Mouse (Mus musculus) CH12.LX (cell line): Measurements from ENCODE around the gene Suds3. TPM values are rescaled to one million over a fixed set of nuclear protein-coding genes. Genes with fewer than 3 reads are reported as not detected.

Experiments
- DNase-seq: peaks from one replicate; pipeline ENCODE4 v3.0.0-alpha.2; 2013; ENCODE audit errors: extremely low read depth
- H3K27ac ChIP-seq: 2 replicates; pipeline ENCODE4 v1.5.1; 2012; ENCODE audit warnings: low read depth, mild to moderate bottlenecking, control low read depth, moderate library complexity; ENCODE audit not compliant: insufficient read depth
- H3K27me3 ChIP-seq: replicated peaks from 2 replicates; pipeline ENCODE3; 2012; ENCODE audit warnings: inconsistent platforms
- H3K36me3 ChIP-seq, 2 experiments: replicated peaks in 1 of 2; 2 replicates each; pipeline versions ENCODE3 to v1.6.1; 2012; ENCODE audit warnings: inconsistent platforms in 1 of 2, low read length in 1 of 2, mild to moderate bottlenecking in 1 of 2, mixed read lengths in 1 of 2, moderate library complexity in 1 of 2; ENCODE audit not compliant: control insufficient read depth in 1 of 2, insufficient read depth in 1 of 2
- H3K4me1 ChIP-seq, 2 experiments: 2 replicates each; pipeline ENCODE4 v1.6.1; 2012; ENCODE audit warnings: inconsistent platforms in 1 of 2, moderate library complexity in 1 of 2; ENCODE audit not compliant: insufficient read depth in 2 of 2, control insufficient read depth in 1 of 2
- H3K4me2 ChIP-seq: 2 replicates; pipeline ENCODE4 v1.6.1; 2012; ENCODE audit warnings: low read depth, mild to moderate bottlenecking, control low read depth; ENCODE audit not compliant: poor library complexity, insufficient read depth, severe bottlenecking
- H3K4me3 ChIP-seq, 3 experiments: fragments of 150-350 bp in 1 of 3; sonication (generic) in 1 of 3; replicated peaks in 1 of 3; 2 replicates each; pipeline versions ENCODE3 to v1.5.1; 2011 to 2012; ENCODE audit warnings: low read depth in 2 of 3, low read length in 2 of 3, mild to moderate bottlenecking in 2 of 3, moderate library complexity in 2 of 3, control low read depth in 1 of 3, improper control_type of control experiment in 1 of 3, inconsistent platforms in 1 of 3, mixed read lengths in 1 of 3; ENCODE audit not compliant: poor library complexity in 1 of 3
- H3K79me2 ChIP-seq: replicated peaks from 2 replicates; pipeline ENCODE4 v1.6.1; 2012; ENCODE audit warnings: mild to moderate bottlenecking, moderate library complexity; ENCODE audit not compliant: control insufficient read depth, poor library complexity, insufficient read depth, severe bottlenecking; ENCODE audit errors: extremely low read depth
- H3K9ac ChIP-seq: 2 replicates; pipeline ENCODE4 v1.6.1; 2012; ENCODE audit warnings: low read depth, mild to moderate bottlenecking, control low read depth, moderate library complexity; ENCODE audit not compliant: insufficient read depth
- H3K9me3 ChIP-seq: replicated peaks from 2 replicates; pipeline ENCODE3; 2012; ENCODE audit warnings: low read length, inconsistent platforms, mixed read lengths
- BHLHE40 ChIP-seq: IDR thresholded peaks from 2 replicates; pipeline ENCODE4 v1.6.1; 2011; ENCODE audit warnings: mild to moderate bottlenecking, low read depth, low read length, improper control_type of control experiment
- CTCF ChIP-seq, 2 experiments: IDR thresholded peaks in 1 of 2; conservative IDR thresholded peaks in 1 of 2; 2 replicates each; pipeline ENCODE4 v1.5.1; 2011 to 2012; ENCODE audit warnings: low read depth in 2 of 2, low read length in 2 of 2, improper control_type of control experiment in 1 of 2, inconsistent platforms in 1 of 2, mild to moderate bottlenecking in 1 of 2, moderate library complexity in 1 of 2
- E2F4 ChIP-seq: IDR thresholded peaks from 2 replicates; pipeline ENCODE4 v1.6.1; 2011; ENCODE audit warnings: low read depth, low read length, improper control_type of control experiment; ENCODE audit not compliant: insufficient replicate concordance
- ELF1 ChIP-seq: IDR thresholded peaks from 2 replicates; pipeline ENCODE4 v1.6.1; 2014; ENCODE audit warnings: low read depth, mild to moderate bottlenecking, inconsistent platforms, low read length, improper control_type of control experiment
- EP300 ChIP-seq: IDR thresholded peaks from 2 replicates; pipeline ENCODE4 v1.6.1; 2011; ENCODE audit warnings: low read length, improper control_type of control experiment
- ETS1 ChIP-seq: conservative IDR thresholded peaks from 2 replicates; pipeline ENCODE4 v1.6.1; 2012; ENCODE audit warnings: low read depth, mild to moderate bottlenecking, inconsistent platforms, low read length, improper control_type of control experiment, moderate library complexity
- HCFC1 ChIP-seq: IDR thresholded peaks from 2 replicates; pipeline ENCODE4 v1.6.1; 2012; ENCODE audit warnings: low read depth, mild to moderate bottlenecking, inconsistent platforms, low read length, improper control_type of control experiment
- IRF4 ChIP-seq: IDR thresholded peaks from 2 replicates; pipeline ENCODE4 v1.6.1; 2014; ENCODE audit warnings: low read depth, mild to moderate bottlenecking, inconsistent platforms, low read length, improper control_type of control experiment
- KAT2A ChIP-seq: IDR thresholded peaks from 2 replicates; pipeline ENCODE4 v1.6.1; 2012; ENCODE audit warnings: low read length, improper control_type of control experiment, inconsistent platforms; ENCODE audit not compliant: insufficient replicate concordance
- MAX ChIP-seq: IDR thresholded peaks from 2 replicates; pipeline ENCODE4 v1.6.1; 2011; ENCODE audit warnings: low read length, improper control_type of control experiment
- MEF2A ChIP-seq: IDR thresholded peaks from 2 replicates; pipeline ENCODE4 v1.6.1; 2014; ENCODE audit warnings: low read depth, mild to moderate bottlenecking, inconsistent platforms, low read length, improper control_type of control experiment, borderline replicate concordance
- MYC ChIP-seq: IDR thresholded peaks from 2 replicates; pipeline ENCODE4 v1.6.1; 2011; ENCODE audit warnings: low read depth, mild to moderate bottlenecking, improper control_type of control experiment, low read length
- NRF1 ChIP-seq: IDR thresholded peaks from 2 replicates; pipeline ENCODE4 v1.6.1; 2014; ENCODE audit warnings: low read depth, mild to moderate bottlenecking, inconsistent platforms, low read length, improper control_type of control experiment, moderate library complexity
- PAX5 ChIP-seq: IDR thresholded peaks from 2 replicates; pipeline ENCODE4 v1.6.1; 2012; ENCODE audit warnings: low read length, inconsistent platforms, mixed read lengths
- POLR2A ChIP-seq: IDR thresholded peaks from 2 replicates; pipeline ENCODE4 v1.6.1; 2011; ENCODE audit warnings: low read depth, mild to moderate bottlenecking, improper control_type of control experiment, low read length
- POLR2AphosphoS2 ChIP-seq: IDR thresholded peaks from 2 replicates; pipeline ENCODE4 v1.6.1; 2011; ENCODE audit warnings: low read depth, low read length, improper control_type of control experiment
- SIN3A ChIP-seq: IDR thresholded peaks from 2 replicates; pipeline ENCODE4 v1.6.1; 2012; ENCODE audit warnings: low read length, improper control_type of control experiment, inconsistent platforms
- SMC3 ChIP-seq: IDR thresholded peaks from 2 replicates; pipeline ENCODE4 v1.6.1; 2011; ENCODE audit warnings: low read depth, low read length, improper control_type of control experiment
- TBP ChIP-seq: conservative IDR thresholded peaks from 2 replicates; pipeline ENCODE4 v1.6.1; 2011; ENCODE audit warnings: low read depth, low read length, improper control_type of control experiment
- TCF12 ChIP-seq: IDR thresholded peaks from 2 replicates; pipeline ENCODE4 v1.6.1; 2014; ENCODE audit warnings: low read depth, mild to moderate bottlenecking, inconsistent platforms, low read length, improper control_type of control experiment
- USF2 ChIP-seq: conservative IDR thresholded peaks from 2 replicates; pipeline ENCODE4 v1.6.1; 2011; ENCODE audit warnings: low read depth, low read length, improper control_type of control experiment
- ZMIZ1 ChIP-seq: IDR thresholded peaks from 2 replicates; pipeline ENCODE4 v1.6.1; 2012; ENCODE audit warnings: low read depth, mild to moderate bottlenecking, inconsistent platforms, low read length, improper control_type of control experiment
- dilution Hi-C: fragments of 300-500 bp; cut with MboI; formaldehyde crosslinking; loops from 2 replicates; pipeline ENCODE4 v1.14.3; 2020; ENCODE audit warnings: low sequenced_read_pairs; ENCODE audit not compliant: extremely low pct_unique_long_range_greater_than_20kb, extremely low pct_ligation_motif_present
- in situ Hi-C: fragments of 300-500 bp; cut with MboI; formaldehyde crosslinking; loops from 3 replicates; pipeline ENCODE4 v1.14.3; 2019; ENCODE audit warnings: low sequenced_read_pairs, low pct_ligation_motif_present, low pct_unique_long_range_greater_than_20kb, mixed read lengths
- polyA plus RNA-seq: library from polyadenylated mRNA; unstranded; fragments of >175 nt; gene quantifications from 2 replicates; pipeline ENCODE4 v1.2.1, GENCODE M21; 2012; ENCODE audit warnings: low read depth; ENCODE audit not compliant: insufficient read length
- total RNA-seq, 2 experiments: library from RNA; depleted of rRNA; stranded (reverse); fragments of 300-350 nt in 1 of 2; fragments of >200 nt in 1 of 2; gene quantifications; 2 replicates each; pipeline ENCODE4 v1.2.3; 2012 to 2014

Suds3 gene
- total and polyA plus RNA-seq, 3 experiments, result 54.2 to 103 (median 68.1) TPM

DNA sequence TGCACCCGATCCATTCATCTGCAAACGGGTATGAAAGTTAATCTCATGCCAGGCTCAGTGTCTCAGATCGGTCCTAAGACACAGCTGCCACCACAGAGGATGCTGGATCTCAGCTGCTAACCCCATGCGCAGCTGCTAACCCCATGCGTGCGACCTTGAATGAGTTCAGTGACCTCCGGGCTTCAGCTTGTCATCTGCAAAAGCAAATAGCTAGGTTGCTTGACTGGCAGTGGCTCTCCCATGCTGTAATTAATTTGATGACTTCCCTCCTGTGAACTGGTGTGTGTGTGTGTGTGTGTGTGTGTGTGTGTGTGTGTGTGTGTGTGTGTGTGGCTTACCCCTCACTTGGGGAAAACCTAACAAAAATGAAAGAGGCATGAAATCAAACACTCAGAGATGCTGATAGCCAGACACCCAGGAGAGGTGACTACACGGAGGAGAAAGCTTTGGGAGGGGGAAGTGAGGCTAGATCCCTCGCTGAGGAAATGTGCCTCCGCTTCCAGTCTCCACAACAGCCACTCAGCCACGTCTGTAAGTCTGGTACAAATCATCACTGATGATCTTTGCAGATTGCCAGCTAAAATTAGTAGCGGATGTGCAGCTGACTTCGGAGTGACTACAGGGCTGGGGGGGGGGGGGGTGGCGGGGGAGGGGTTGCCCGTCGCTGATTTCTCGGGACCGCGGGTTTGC is 47.0 kb downstream of the Suds3 start:
- peak overlapping the region; percentile 97 for H3K4me2 ChIP-seq
- dilution Hi-C loops (no loop called here), in situ Hi-C loops (loop anchor here (25.0 kb wide), 1 partner anchor 957 kb away; no protein-coding TSS in a partner anchor)

DNA sequence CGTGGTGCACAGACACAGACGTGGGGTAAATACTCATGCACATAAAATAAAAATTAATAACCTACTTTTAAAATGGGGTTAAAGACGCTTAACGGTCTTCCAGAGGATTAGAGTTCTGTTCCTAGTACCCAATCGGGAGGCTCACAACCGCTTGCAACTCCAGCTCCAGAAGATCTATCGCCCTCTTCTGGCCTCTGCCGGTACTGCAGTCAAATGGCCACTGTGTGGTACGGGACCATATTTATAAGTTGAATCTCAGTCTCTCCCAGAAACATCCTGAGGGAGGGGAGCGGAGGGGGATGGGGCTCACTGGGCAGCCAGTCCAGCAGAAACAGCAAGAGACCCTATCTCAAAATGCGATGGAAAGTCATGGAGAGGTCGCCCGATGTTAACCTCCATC is 47.7 kb downstream of the Suds3 start:
- peak; percentile 16 for DNase-seq
- dilution Hi-C loops, result no loop called here
- Histone ChIP-seq H3K9me3 (no peaks in the 10 kb centered on the region), H3K27me3 (peaks cover 5% of the 10 kb centered on the region), H3K4me1 (peaks cover 0 to under 1% of the 10 kb centered on the region in 2 experiments; a peak in 2 of 4 replicates), H3K27ac (no peak overlapping the region), H3K36me3 (no peaks in the 10 kb centered on the region), H3K9ac (no peak overlapping the region), H3K4me3 (no peak overlapping the region), H3K4me2 (no peak overlapping the region), H3K79me2 (no peaks in the 10 kb centered on the region)
- in situ Hi-C loops, result loop anchor here (25.0 kb wide), 1 partner anchor 956 kb away; no protein-coding TSS in a partner anchor
- TF ChIP-seq BHLHE40 (no peak), CTCF (conservative IDR thresholded peaks at IDR 0.05 in 1 of 2, IDR thresholded peaks at IDR 0.05 in 1 of 2; ENCODE audit: low read depth in 2 of 2, low read length in 2 of 2) (peak; percentile 45 to 51; a peak in 3 of 4 replicates)

More for the DNA sequence above, 47.0 kb downstream of the Suds3 start:
- Histone ChIP-seq H3K4me3 (no peak overlapping the region), H3K9ac (peak overlapping the region; percentile 23; the same call in 1 of the 2 replicates), H3K4me1 (no peaks in the 10 kb centered on the region; a peak in 1 of 4 replicates), H3K27ac (no peak overlapping the region), H3K9me3 (no peaks in the 10 kb centered on the region), H3K27me3 (peaks cover 9% of the 10 kb centered on the region), H3K36me3 (no peaks in the 10 kb centered on the region), H3K79me2 (no peaks in the 10 kb centered on the region)
- no peak for TF ChIP-seq MYC
- TF ChIP-seq POLR2A, result no peak
- TF ChIP-seq MAX, result no peak
- DNase-seq, result no peak

DNA sequence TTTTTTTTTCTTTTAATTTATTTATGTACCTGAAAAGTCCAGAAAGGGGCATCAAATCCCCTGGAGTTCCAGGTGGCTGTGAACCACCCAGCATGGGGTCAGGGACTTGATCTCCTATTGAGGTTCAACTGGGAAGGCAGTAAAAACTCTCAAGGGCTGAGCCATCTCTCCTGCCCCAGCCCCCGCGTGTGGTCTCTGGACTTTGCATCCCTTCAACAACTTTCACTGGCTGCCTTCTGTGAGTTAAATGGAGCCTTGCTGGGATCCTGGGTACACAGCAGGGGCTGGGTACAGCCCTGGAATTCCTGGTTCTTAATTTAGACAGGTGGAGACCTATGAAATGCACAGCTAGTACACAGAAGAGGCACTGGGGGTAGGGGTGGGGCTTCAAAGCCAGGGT is 54.7 kb downstream of the Suds3 start:
- no peak for DNase-seq
- dilution Hi-C loops (no loop called here), in situ Hi-C loops (loop anchor here (25.0 kb wide), 1 partner anchor 949 kb away; no protein-coding TSS in a partner anchor)
- H3K79me2 ChIP-seq, result no peaks in the 10 kb centered on the region
- peaks cover 0 to 2% of the 10 kb centered on the region in 2 experiments; a peak in 1 of 4 replicates for H3K4me1 ChIP-seq
- H3K4me2 ChIP-seq, result no peak overlapping the region
- H3K36me3 ChIP-seq, result no peaks in the 10 kb centered on the region
- peaks cover 2% of the 10 kb centered on the region for H3K9me3 ChIP-seq
- no peak overlapping the region for H3K9ac ChIP-seq
- peaks cover 2% of the 10 kb centered on the region for H3K27me3 ChIP-seq
- TF ChIP-seq NRF1 (no peak), MEF2A (no peak), HCFC1 (no peak), ELF1 (no peak), SMC3 (no peak), PAX5 (no peak), POLR2AphosphoS2 (no peak), TCF12 (no peak), CTCF (conservative IDR thresholded peaks at IDR 0.05 in 1 of 2, IDR thresholded peaks at IDR 0.05 in 1 of 2; ENCODE audit: low read depth in 2 of 2, low read length in 2 of 2) (no peak), USF2 (no peak), MYC (no peak), ZMIZ1 (no peak), TBP (no peak), POLR2A (no peak), E2F4 (no peak), IRF4 (no peak), EP300 (no peak), SIN3A (no peak), KAT2A (no peak), ETS1 (no peak)
- H3K4me3 ChIP-seq, result no peak overlapping the region
- no peak overlapping the region for H3K27ac ChIP-seq
